Mouse (Mus musculus): ENCODE results near the gene Nubp1. TPM values are rescaled to one million over a fixed set of nuclear protein-coding genes. Genes with fewer than 3 reads are reported as not detected.

Nubp1 gene
- 68.7 and 69.8 TPM in 2 replicates for polyA plus RNA-seq (2014; fragmentation: Nextera tagmentation; extraction: Ambion mirVana)

GRCm38 (mm10) chr16:10411764-10412746 lies at the start of gene Nubp1:
Gene Nubp1 (plus strand): TSS chr16:10411948.
- H3K4me1 ChIP-seq (ENCODE audit: control insufficient read depth, insufficient read depth, low read length): peaks cover 3% of the 10 kb centered on the region
- peak within 1 kb of the TSS; percentile 74 for H3K4me2 ChIP-seq (ENCODE audit: low read depth)
- H3K27ac ChIP-seq (ENCODE audit: low read depth, low read length): peak within 1 kb of the TSS; percentile 87
- peaks cover 6% of the 10 kb centered on the region; the same call in 1 of the 2 replicates for H3K36me3 ChIP-seq (ENCODE audit: control insufficient read depth, insufficient read depth, low read length)
- DNase-seq (ENCODE audit: low spot score) (peak; percentile 97), ATAC-seq (ENCODE audit: insufficient read depth, low FRiP score, low TSS enrichment) (peak; percentile 98)
- H3K4me3 ChIP-seq (ENCODE audit: low read depth, low read length): peak within 1 kb of the TSS; percentile 68
- 3% methylated on average over 56 of the region's 56 CpGs for WGBS
- H3K27me3 ChIP-seq (ENCODE audit: control insufficient read depth, insufficient read depth, low read length): no peaks in the 10 kb centered on the region
- H3K9me3 ChIP-seq (ENCODE audit: control insufficient read depth, low read length): no peaks in the 10 kb centered on the region
- peak within 1 kb of the TSS; percentile 90 for H3K9ac ChIP-seq (ENCODE audit: low read length)

GRCm38 (mm10) chr16:10363061-10363460 lies 48.7 kb upstream of the Nubp1 start:
- ATAC-seq (ENCODE audit: insufficient read depth, low FRiP score, low TSS enrichment): no peak
- H3K9me3 ChIP-seq (ENCODE audit: control insufficient read depth, low read length): no peaks in the 10 kb centered on the region
- H3K27ac ChIP-seq (ENCODE audit: low read depth, low read length): no peak overlapping the region
- WGBS: 83% methylated on average over 1 of the region's 1 CpGs
- no peaks in the 10 kb centered on the region for H3K36me3 ChIP-seq (ENCODE audit: control insufficient read depth, insufficient read depth, low read length)
- no peak overlapping the region for H3K4me3 ChIP-seq (ENCODE audit: low read depth, low read length)
- H3K4me1 ChIP-seq (ENCODE audit: control insufficient read depth, insufficient read depth, low read length): no peaks in the 10 kb centered on the region
- no peak for DNase-seq (ENCODE audit: low spot score)
- H3K4me2 ChIP-seq (ENCODE audit: low read depth): no peak overlapping the region
- H3K9ac ChIP-seq (ENCODE audit: low read length): no peak overlapping the region
- no peaks in the 10 kb centered on the region for H3K27me3 ChIP-seq (ENCODE audit: control insufficient read depth, insufficient read depth, low read length)

GRCm38 (mm10) chr16:10365796-10366195 lies 46.0 kb upstream of the Nubp1 start:
- no peak overlapping the region for H3K4me3 ChIP-seq (ENCODE audit: low read depth, low read length)
- H3K36me3 ChIP-seq (ENCODE audit: control insufficient read depth, insufficient read depth, low read length): no peaks in the 10 kb centered on the region
- no peak overlapping the region for H3K4me2 ChIP-seq (ENCODE audit: low read depth)
- no peaks in the 10 kb centered on the region for H3K27me3 ChIP-seq (ENCODE audit: control insufficient read depth, insufficient read depth, low read length)
- no peaks in the 10 kb centered on the region for H3K4me1 ChIP-seq (ENCODE audit: control insufficient read depth, insufficient read depth, low read length)
- no peak overlapping the region for H3K27ac ChIP-seq (ENCODE audit: low read depth, low read length)
- H3K9ac ChIP-seq (ENCODE audit: low read length): no peak overlapping the region
- no peak for DNase-seq (ENCODE audit: low spot score)
- no peaks in the 10 kb centered on the region for H3K9me3 ChIP-seq (ENCODE audit: control insufficient read depth, low read length)
- no peak for ATAC-seq (ENCODE audit: insufficient read depth, low FRiP score, low TSS enrichment)
- WGBS: 90% methylated on average over 4 of the region's 4 CpGs

- H3K9ac ChIP-seq (ENCODE audit: low read length): no peak overlapping the region
- H3K4me2 ChIP-seq (ENCODE audit: low read depth): no peak overlapping the region
- no peaks in the 10 kb centered on the region for H3K27me3 ChIP-seq (ENCODE audit: control insufficient read depth, insufficient read depth, low read length)
- no peaks in the 10 kb centered on the region for H3K9me3 ChIP-seq (ENCODE audit: control insufficient read depth, low read length)
- H3K27ac ChIP-seq (ENCODE audit: low read depth, low read length): no peak overlapping the region
- ATAC-seq (ENCODE audit: insufficient read depth, low FRiP score, low TSS enrichment): no peak
- 81% methylated on average over 14 of the region's 14 CpGs for WGBS
- no peaks in the 10 kb centered on the region for H3K36me3 ChIP-seq (ENCODE audit: control insufficient read depth, insufficient read depth, low read length)
- no peak for DNase-seq (ENCODE audit: low spot score)
- H3K4me1 ChIP-seq (ENCODE audit: control insufficient read depth, insufficient read depth, low read length): no peaks in the 10 kb centered on the region
- no peak overlapping the region for H3K4me3 ChIP-seq (ENCODE audit: low read depth, low read length)
Observed at GRCm38 (mm10) chr16:10366240-10367217, 45.2 kb upstream of the Nubp1 start.

- no peak for ATAC-seq (ENCODE audit: insufficient read depth, low FRiP score, low TSS enrichment)
- H3K4me3 ChIP-seq (ENCODE audit: low read depth, low read length): no peak overlapping the region
- no peaks in the 10 kb centered on the region for H3K4me1 ChIP-seq (ENCODE audit: control insufficient read depth, insufficient read depth, low read length)
- H3K9ac ChIP-seq (ENCODE audit: low read length): no peak overlapping the region
- no peaks in the 10 kb centered on the region for H3K27me3 ChIP-seq (ENCODE audit: control insufficient read depth, insufficient read depth, low read length)
- H3K36me3 ChIP-seq (ENCODE audit: control insufficient read depth, insufficient read depth, low read length): no peaks in the 10 kb centered on the region
- H3K9me3 ChIP-seq (ENCODE audit: control insufficient read depth, low read length): no peaks in the 10 kb centered on the region
- H3K4me2 ChIP-seq (ENCODE audit: low read depth): no peak overlapping the region
- no peak for DNase-seq (ENCODE audit: low spot score)
- WGBS: 70% methylated on average over 3 of the region's 3 CpGs
- no peak overlapping the region for H3K27ac ChIP-seq (ENCODE audit: low read depth, low read length)
Observed at GRCm38 (mm10) chr16:10369468-10369934, 42.2 kb upstream of the Nubp1 start.

- ATAC-seq (ENCODE audit: insufficient read depth, low FRiP score, low TSS enrichment): no peak
- H3K27me3 ChIP-seq (ENCODE audit: control insufficient read depth, insufficient read depth, low read length): no peaks in the 10 kb centered on the region
- H3K4me3 ChIP-seq (ENCODE audit: low read depth, low read length): no peak overlapping the region
- H3K9me3 ChIP-seq (ENCODE audit: control insufficient read depth, low read length): no peaks in the 10 kb centered on the region
- H3K36me3 ChIP-seq (ENCODE audit: control insufficient read depth, insufficient read depth, low read length): no peaks in the 10 kb centered on the region
- H3K9ac ChIP-seq (ENCODE audit: low read length): no peak overlapping the region
- H3K27ac ChIP-seq (ENCODE audit: low read depth, low read length): no peak overlapping the region
- H3K4me2 ChIP-seq (ENCODE audit: low read depth): no peak overlapping the region
- no peaks in the 10 kb centered on the region for H3K4me1 ChIP-seq (ENCODE audit: control insufficient read depth, insufficient read depth, low read length)
- WGBS: 93% methylated on average over 1 of the region's 1 CpGs
- no peak for DNase-seq (ENCODE audit: low spot score)
Observed at GRCm38 (mm10) chr16:10369996-10370395, 41.8 kb upstream of the Nubp1 start.

DNA sequence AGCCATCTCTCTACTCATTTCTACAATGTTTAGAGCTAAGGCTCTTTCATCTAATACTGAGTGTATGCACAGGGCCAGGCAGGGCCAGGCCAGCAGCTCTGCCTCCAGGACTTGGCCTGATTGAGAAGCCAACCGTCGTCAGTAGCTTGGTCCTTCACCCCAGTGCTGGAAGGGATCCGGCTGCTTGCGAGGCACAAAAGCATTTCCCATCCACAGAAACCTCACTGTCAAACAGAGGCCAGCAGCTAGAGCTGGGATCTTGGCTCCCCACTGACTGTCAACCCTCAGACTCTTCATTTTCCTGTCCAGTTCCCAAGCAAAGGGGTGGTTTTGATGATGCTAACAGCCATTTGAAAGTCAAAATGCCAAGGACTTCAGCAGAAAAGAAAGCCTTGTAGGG lies 39.4 kb upstream of the Nubp1 start:
- no peak overlapping the region for H3K4me2 ChIP-seq (ENCODE audit: low read depth)
- no peak overlapping the region for H3K4me3 ChIP-seq (ENCODE audit: low read depth, low read length)
- H3K27me3 ChIP-seq (ENCODE audit: control insufficient read depth, insufficient read depth, low read length): no peaks in the 10 kb centered on the region
- no peak overlapping the region for H3K27ac ChIP-seq (ENCODE audit: low read depth, low read length)
- H3K4me1 ChIP-seq (ENCODE audit: control insufficient read depth, insufficient read depth, low read length): no peaks in the 10 kb centered on the region
- no peak for DNase-seq (ENCODE audit: low spot score)
- no peak for ATAC-seq (ENCODE audit: insufficient read depth, low FRiP score, low TSS enrichment)
- H3K36me3 ChIP-seq (ENCODE audit: control insufficient read depth, insufficient read depth, low read length): no peaks in the 10 kb centered on the region
- 78% methylated on average over 4 of the region's 4 CpGs for WGBS
- no peak overlapping the region for H3K9ac ChIP-seq (ENCODE audit: low read length)
- H3K9me3 ChIP-seq (ENCODE audit: control insufficient read depth, low read length): no peaks in the 10 kb centered on the region

DNA sequence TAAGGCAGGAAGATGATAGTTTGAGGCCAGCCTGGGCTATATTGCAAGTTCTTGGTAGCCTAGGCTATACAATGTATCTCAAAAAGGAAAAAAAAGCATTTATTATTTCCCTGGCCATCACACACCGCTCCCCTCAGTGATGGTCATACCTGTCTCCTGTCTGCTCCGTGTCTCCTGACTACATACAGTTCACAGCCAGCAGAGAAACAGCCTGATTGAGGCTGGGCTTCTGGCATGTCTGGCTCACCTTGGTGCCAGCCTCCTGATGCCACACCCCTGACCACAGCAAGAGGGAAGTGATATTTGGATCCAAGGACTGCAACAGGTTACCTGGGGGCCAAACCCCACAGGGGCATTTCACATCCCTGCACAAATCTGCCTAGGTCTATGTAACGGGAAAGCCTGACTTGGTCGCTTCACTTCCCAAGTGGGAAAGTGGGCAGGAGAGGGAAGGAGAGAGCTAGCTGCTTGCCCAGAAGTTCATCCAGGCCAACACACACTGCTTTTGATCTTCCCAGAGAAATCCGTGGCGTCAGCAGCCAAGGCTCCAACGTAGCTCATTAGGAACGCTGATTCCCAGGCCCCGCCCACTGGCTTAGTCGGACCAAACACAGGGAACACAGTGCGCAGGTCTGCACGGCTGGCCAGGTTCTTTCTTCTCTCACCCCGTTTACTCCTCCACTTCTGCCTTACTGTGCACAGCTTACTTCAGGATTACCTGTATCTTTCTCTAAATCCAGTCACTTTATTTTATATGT lies 37.3 kb upstream of the Nubp1 start:
- DNase-seq (ENCODE audit: low spot score) (peak; percentile 59), ATAC-seq (ENCODE audit: insufficient read depth, low FRiP score, low TSS enrichment) (no peak)
- Histone ChIP-seq H3K36me3 (ENCODE audit: control insufficient read depth, insufficient read depth, low read length) (no peaks in the 10 kb centered on the region), H3K27ac (ENCODE audit: low read depth, low read length) (no peak overlapping the region), H3K4me3 (ENCODE audit: low read depth, low read length) (no peak overlapping the region), H3K4me1 (ENCODE audit: control insufficient read depth, insufficient read depth, low read length) (no peaks in the 10 kb centered on the region), H3K9ac (ENCODE audit: low read length) (no peak overlapping the region), H3K27me3 (ENCODE audit: control insufficient read depth, insufficient read depth, low read length) (no peaks in the 10 kb centered on the region), H3K4me2 (ENCODE audit: low read depth) (no peak overlapping the region), H3K9me3 (ENCODE audit: control insufficient read depth, low read length) (no peaks in the 10 kb centered on the region)
- WGBS: 29% methylated on average over 13 of the region's 13 CpGs

Data from neural tube, embryonic 11.5 days (tissue).